Mouse (Mus musculus) naive thymus-derived CD4-positive, alpha-beta T cell, adult 2 months (primary cell): ENCODE results near the gene Frs3.

Source experiments
- DNase-seq: peaks from one replicate; pipeline ENCODE4 v3.0.0-alpha.2; 2011; ENCODE audit warnings: low read depth

Frs3 gene

GRCm38 (mm10) chr17:47736856-47737255, 48.0 kb downstream of the Frs3 start, which contains the start of gene Tfeb:
Gene Tfeb (plus strand): TSS chr17:47737030.
- DNase-seq: peak; percentile 95

- DNase-seq: peak; percentile 69
Observed at GRCm38 (mm10) chr17:47737271-47738065, 48.6 kb downstream of the Frs3 start.

- peak; percentile 59 for DNase-seq
Observed at GRCm38 (mm10) chr17:47738066-47738878, 49.4 kb downstream of the Frs3 start.

DNA sequence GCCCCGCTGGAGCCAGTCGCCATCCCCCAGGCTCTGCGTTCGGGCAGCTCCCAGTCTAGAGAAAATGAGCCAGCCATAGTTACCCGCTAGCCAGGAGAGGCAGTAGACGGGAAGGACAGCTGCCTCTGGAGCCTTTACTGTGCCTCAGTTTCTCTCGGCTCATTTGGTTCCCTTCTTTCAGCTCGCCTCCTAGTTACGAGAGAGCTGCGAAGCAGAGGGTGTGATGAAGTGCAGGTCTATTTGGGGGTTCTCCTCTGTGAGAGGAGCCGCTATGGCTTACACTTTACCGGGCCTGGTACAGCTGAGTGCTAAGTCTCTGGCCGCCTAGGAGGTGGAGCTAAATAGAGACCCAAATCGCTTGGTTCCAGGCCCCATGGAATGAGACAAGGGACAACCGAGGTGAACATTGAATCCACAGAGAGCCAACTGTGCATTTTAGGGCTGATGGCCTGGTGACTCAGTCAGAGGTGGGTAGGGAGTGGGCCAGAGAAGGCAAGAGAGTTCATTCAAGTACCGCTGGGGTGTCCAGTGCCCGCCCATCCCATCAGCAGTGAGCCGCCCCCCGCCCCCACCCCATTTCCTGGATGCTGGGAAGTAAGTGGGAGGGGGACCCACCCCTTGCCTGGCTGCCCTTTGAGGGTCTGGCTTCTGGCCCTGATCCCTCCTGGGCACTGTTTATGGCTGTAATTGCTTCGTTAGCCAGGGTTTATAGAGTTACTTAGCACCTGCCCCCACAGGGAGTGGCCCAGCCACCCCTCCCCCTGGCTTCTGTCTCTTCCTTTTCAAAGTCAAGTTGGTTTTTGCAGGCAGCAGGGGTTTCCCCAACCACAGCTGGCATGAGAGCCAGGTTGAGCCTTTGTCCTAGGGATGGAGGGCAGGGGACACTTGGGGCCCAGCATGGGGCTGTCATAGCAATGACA, 50.3 kb downstream of the Frs3 start:
- peak; percentile 76 for DNase-seq

DNA sequence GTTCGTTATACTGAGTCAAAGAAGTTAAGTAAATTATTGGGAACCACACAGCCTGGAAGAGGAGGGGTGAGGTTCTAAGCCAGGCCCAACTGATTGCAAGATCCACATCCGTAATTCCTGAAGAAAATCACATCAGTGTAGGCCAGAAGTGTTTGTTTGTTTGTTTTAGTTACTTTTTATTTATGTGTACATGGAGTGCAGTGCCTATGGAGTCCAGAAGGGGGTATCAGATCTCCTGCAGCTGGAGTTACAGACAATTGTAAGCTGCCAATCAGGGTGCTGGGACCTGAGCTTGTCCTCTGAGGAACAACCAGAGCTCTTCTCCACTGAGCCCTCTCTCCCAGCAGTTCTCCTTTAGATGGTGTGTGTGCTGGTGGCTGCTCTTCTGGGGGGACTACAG, 51.4 kb downstream of the Frs3 start:
- DNase-seq: peak; percentile 46

DNA sequence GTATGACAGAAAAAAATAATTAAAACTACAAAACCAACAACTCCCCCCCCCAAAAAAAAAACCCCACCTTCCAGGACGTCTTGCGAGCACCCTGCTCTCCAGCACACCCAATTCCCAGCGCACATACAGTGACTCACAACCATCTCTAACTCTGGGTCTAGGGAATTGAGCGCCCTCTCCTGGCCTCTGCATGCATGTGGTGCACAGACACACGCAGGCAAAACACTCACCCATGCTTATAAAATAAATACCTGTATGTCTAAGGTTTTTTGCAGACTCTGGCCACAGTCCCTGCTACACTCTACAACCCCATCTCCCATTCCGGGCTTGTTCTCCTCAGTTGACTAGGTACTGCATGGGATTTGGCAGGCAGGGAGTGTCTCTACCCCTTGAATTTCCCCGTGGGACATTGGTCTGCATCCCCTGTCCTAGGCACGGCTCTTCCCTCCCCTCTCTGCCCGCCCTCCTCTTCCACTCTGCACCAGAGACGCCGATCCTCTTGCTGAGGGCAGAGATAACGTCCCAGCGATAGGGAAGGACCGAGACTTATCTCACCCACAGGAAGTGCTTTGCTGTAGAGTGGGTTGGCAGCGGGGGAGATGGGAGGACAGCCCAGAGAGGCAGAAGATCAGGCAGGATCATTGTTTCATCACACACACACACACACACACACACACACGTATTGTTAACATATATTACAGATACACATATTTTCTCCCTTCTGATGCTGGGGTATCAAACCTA, 54.3 kb downstream of the Frs3 start:
- peak; percentile 62 for DNase-seq

DNA sequence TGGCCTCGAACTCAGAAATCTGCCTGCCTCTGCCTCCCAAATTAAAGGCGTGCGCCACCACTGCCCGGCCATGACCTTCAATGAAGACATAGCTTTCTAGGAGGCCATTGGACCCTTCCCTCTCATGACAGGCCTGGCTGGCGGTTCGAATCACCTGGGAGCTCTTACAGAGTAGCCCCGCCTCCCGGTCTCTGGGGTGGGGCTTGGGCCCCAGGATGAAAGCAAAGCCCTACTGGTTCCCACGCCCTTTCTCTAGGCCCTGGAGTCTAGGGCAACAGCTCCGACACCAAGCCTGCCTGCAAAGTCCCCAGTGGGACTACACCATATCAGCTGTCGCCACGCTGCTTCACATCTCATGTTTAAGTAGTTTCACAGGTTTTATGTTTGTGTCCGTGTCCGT, 55.3 kb downstream of the Frs3 start:
- DNase-seq: no peak

DNA sequence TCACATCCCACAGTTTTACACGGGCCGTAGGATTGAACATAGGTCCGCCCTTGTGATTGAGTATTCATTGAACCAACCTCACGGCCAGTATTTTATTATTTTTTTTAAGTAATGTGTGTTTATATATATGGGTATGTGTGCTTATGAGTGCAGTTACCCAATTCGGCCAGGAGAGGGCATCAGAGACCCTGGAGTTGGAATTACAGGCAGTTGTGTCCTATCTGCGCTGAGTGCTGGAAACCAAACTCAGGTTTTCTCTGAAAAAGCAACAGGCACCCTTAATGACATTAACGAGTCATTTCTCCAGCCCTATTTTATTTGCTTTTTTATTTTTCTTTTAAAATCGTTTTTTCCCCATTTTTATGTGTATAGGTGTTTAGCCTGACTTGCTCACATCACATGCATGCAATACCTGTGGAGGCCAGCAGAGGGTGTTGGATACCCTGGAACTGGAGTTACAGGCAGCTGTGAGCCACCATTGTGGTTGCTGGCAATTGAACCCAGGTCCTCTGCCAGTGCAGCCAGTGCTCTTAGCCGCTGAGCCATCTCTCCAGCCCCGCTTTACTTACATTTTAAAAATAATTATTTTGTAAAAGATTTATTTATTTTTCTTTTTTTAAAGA, 56.0 kb downstream of the Frs3 start:
- DNase-seq: peak; percentile 57

GRCm38 (mm10) chr17:47748791-47749553, 60.1 kb downstream of the Frs3 start:
- no peak for DNase-seq

- no peak for DNase-seq
Observed at GRCm38 (mm10) chr17:47749626-47750025, 60.8 kb downstream of the Frs3 start.

DNA sequence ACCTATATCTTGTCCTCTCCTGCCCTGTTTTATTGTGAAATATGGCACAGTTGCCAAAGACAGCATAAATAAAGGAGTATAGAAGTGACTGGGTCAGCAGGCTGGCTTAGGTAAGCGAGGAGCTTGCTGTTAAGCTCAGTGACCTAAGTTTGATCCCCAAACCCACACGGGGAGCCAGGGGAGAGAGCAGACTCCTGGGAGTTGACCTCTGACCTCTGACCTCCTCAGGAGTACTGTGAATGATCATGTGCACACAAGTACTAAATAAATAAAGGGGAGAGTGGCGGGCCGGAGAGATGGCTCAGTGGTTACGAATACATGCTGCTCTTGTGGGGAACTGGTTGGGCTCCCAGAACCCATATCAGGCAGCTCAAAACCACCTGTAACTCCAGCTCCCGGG, 61.3 kb downstream of the Frs3 start:
- no peak for DNase-seq

DNA sequence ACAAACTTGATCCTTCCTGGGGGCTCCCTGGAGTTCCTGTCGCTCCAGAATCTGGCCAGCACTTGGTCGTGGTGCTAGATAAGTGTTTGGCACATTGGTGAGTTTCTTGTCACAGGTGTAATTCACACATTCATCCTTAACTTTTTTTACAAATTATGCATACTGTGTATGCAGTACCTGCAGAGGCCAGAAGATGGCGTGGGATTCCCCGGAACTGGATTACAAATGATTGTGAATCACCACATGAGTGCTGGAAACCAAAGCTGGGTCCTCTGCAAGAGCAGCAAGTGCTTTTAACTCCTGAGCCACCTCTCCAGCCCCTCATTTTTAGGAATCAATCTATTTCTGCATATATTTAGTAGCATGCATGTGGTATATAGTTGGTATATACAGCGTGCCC, 63.0 kb downstream of the Frs3 start:
- DNase-seq: no peak

DNA sequence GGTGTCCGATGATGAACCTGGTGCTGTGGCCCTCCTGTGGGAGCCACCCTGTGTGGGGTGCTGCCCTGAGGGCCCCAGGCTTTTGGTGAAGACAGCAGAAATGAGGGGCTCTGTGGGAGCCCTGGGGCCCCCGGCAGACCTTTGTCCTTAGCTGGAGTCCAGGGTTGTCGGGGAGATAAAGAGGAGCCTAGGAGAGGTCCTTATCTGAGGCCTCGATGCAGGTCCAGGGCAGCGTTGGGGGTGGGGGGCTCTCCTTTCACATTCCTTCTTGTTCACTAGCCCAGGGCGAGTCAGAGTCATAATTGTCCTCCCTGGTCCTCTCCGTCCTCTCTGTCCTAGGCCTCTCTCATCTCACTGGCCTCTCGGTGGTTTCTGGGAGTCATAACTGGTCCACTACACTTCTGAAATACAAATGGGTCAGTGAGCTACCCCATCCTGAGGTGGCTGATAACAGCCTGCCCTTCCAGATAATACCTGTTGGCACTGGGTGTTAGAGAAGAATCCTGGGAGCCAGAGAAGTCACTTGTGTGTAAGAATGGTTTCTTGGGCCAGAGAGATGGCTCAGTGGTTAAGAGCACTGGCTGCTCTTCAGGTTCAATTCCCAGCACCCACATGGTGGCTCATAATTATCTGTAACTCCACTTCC, 64.4 kb downstream of the Frs3 start:
- no peak for DNase-seq
